Mouse (Mus musculus): ENCODE data around the gene Rab44. TPM values are rescaled to one million over a fixed set of nuclear protein-coding genes. Genes with fewer than 3 reads are reported as not detected.

Gene Rab44
- polyA plus RNA-seq, 1 experiment, result 0.16 TPM

DNA sequence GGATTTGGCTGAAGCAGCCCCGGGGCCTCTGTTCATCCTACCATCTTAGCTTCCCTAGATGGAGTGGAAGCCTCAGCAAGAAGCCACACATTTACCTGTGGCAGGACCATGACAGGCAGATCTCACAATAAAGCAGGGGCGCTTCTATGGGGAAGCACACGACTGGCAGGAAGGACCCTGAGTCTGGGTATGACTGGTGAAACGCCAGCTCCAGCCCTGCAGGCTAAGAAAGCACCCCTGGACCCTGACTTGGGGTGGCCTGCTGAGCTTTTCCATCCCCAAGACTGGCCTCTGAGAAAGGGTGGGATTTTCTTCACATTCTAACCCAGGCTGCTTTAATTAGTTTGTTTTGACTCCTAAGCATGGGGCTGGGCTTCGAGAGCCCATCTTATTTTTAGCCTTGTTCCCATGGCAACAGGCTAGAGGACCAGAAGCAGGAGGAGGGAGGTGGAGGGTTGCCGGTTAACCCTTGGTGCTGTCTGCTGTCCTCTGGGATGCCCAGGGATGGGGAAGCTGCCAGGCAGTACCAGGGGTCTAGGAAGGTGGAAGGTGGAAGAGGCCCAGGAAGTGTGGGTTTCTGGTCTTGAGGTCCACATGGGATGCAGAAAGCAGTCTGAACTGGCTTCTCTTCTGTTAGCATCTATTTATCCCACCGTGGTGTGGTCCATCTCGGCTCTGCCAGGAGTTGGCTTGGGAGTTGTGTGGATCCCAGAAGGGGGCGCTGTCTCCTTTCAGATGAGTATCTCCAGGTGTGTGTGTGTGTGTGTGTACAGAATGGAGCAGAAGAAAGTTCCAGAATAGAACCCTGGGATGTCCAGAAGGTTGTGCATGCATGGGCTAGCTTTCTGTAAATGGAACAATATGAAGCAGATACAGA, 62.7 kb downstream of the Rab44 start:
- no peak for TF ChIP-seq GATA1 (IDR thresholded peaks at IDR 0.05; ENCODE audit: low read length)
- TF ChIP-seq TAL1 (IDR thresholded peaks at IDR 0.05; ENCODE audit: low read length), result no peak
- Histone ChIP-seq H3K4me1 (ENCODE audit: control insufficient read depth) (no peaks in the 10 kb centered on the region; the same call in 1 of the 2 replicates), H3K4me3 (replicated peaks) (no peak overlapping the region), H3K27me3 (ENCODE audit: control insufficient read depth) (no peaks in the 10 kb centered on the region), H3K9me3 (ENCODE audit: control insufficient read depth, low read length) (no peaks in the 10 kb centered on the region), H3K36me3 (ENCODE audit: control insufficient read depth) (no peaks in the 10 kb centered on the region)

DNA sequence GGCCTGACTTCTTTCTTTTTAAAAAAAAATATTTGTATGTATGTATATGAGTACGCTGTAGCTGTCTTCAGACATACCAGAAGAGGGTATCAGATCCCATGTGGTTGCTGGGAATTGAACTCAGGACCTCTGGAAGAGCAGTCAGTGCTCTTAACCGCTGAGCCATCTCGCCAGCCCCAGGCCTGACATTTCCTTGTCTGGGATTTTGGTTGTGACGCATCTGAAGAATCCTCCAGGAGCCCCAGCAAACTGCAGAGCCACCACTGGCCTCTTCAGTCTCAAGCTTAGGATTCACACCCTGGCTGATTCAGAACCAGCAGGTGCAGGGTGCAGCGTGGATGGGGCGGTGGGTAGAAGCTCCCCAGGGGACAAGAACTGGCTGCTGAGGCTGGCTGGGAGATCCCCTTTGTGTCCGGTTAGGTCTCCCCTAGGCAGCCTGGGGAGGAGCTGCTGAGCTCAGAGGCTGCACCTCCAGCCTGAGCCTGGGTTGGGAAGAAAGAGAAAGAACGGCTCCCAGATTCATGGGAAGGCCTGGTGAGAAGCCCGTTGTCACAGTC, 64.6 kb downstream of the Rab44 start:
- Histone ChIP-seq H3K4me1 (ENCODE audit: control insufficient read depth) (no peaks in the 10 kb centered on the region), H3K27me3 (ENCODE audit: control insufficient read depth) (no peaks in the 10 kb centered on the region), H3K9me3 (ENCODE audit: control insufficient read depth, low read length) (no peaks in the 10 kb centered on the region)

DNA sequence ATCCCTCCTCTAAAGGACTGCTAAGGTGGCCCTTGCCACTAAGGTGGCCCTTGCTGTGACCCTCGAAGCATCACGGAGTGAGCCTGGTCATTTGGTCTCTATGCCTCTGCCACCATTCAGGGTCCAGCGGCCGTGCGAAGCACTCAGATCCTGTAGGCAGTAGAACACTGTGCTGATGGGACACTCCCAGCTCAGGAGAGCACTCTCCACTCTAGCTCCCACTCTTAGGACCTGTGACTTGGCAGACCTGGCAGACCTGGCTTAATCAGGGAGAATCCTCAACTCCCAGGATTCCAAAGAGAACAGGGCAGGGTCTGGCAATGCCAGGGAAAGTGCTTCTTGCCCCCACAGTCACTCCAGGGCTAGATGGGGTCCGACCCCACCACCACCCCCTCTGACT, 66.0 kb downstream of the Rab44 start:
- no peaks in the 10 kb centered on the region for H3K27me3 ChIP-seq (ENCODE audit: control insufficient read depth)
- H3K4me3 ChIP-seq (replicated peaks), result no peak overlapping the region
- H3K36me3 ChIP-seq (ENCODE audit: control insufficient read depth), result no peaks in the 10 kb centered on the region
- H3K9me3 ChIP-seq (ENCODE audit: control insufficient read depth, low read length), result no peaks in the 10 kb centered on the region
- H3K4me1 ChIP-seq (ENCODE audit: control insufficient read depth), result no peaks in the 10 kb centered on the region
- no peak for TF ChIP-seq GATA1 (IDR thresholded peaks at IDR 0.05; ENCODE audit: low read length)
- TF ChIP-seq TAL1 (IDR thresholded peaks at IDR 0.05; ENCODE audit: low read length), result no peak

More for the DNA sequence above, 64.6 kb downstream of the Rab44 start:
- Histone ChIP-seq H3K36me3 (ENCODE audit: control insufficient read depth) (no peaks in the 10 kb centered on the region), H3K4me3 (replicated peaks) (no peak overlapping the region)
- TF ChIP-seq TAL1 (IDR thresholded peaks at IDR 0.05; ENCODE audit: low read length) (no peak), GATA1 (IDR thresholded peaks at IDR 0.05; ENCODE audit: low read length) (no peak)

DNA sequence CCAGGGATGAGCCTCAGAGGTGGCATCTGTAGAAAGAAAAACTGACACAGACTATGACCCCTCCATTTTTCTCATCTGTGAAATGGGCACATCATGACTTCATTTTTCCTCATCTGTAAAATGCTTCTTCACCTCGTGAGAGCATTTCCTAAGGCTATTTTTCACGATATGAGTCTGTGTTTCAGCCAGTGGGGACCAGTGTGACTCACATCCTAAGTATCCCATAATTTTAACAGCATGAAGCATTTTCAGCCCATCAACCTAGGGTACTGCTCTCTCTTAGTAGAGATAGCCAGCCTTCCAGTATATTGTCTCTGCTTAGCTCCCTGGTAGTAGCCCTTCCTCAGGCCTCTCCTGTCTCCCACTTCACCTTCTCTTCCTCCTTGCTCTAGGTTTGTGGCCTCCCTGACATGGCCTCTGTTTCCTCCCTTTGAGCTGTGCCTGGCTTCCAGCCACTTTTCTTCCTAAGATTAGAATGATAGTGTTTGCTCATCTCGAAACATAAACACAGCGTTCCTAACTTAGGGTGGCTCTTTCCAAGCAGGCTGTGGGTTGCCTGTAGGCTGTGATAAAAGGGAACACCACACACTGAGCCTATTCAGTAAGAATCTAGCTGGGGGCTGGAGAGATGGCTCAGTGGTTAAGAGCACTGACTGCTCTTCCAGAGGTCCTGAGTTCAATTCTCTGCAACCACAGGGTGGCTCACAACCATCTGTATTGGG, 66.6 kb downstream of the Rab44 start:
- H3K4me1 ChIP-seq (ENCODE audit: control insufficient read depth), result no peaks in the 10 kb centered on the region
- no peaks in the 10 kb centered on the region for H3K9me3 ChIP-seq (ENCODE audit: control insufficient read depth, low read length)
- no peaks in the 10 kb centered on the region for H3K27me3 ChIP-seq (ENCODE audit: control insufficient read depth)
- TF ChIP-seq GATA1 (IDR thresholded peaks at IDR 0.05; ENCODE audit: low read length) (no peak), TAL1 (IDR thresholded peaks at IDR 0.05; ENCODE audit: low read length) (no peak)
- no peaks in the 10 kb centered on the region for H3K36me3 ChIP-seq (ENCODE audit: control insufficient read depth)
- no peak overlapping the region for H3K4me3 ChIP-seq (replicated peaks)

DNA sequence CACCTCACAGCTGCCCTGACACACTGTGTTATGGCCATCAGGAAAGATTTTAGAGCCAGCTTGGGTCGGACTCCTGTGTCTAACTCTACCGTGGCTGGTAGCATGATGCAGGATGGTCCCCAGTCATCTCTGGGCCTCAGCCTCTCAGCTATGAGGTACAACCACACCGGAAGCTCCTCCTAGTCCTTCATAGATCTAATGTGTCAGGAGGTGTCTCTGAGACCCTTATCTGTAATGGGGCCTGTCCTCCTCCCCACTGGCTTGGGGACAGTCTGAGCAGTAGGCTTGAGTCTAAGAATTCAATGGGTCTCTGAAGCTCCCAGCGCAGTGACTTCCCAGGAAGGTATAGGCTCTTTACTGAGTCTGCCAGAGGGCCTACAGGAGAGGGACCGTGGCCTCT, 67.8 kb downstream of the Rab44 start:
- Histone ChIP-seq H3K36me3 (ENCODE audit: control insufficient read depth) (no peaks in the 10 kb centered on the region), H3K4me1 (ENCODE audit: control insufficient read depth) (no peaks in the 10 kb centered on the region), H3K9me3 (ENCODE audit: control insufficient read depth, low read length) (no peaks in the 10 kb centered on the region), H3K4me3 (replicated peaks) (no peak overlapping the region), H3K27me3 (ENCODE audit: control insufficient read depth) (no peaks in the 10 kb centered on the region)
- no peak for TF ChIP-seq TAL1 (IDR thresholded peaks at IDR 0.05; ENCODE audit: low read length)
- TF ChIP-seq GATA1 (IDR thresholded peaks at IDR 0.05; ENCODE audit: low read length), result no peak

DNA sequence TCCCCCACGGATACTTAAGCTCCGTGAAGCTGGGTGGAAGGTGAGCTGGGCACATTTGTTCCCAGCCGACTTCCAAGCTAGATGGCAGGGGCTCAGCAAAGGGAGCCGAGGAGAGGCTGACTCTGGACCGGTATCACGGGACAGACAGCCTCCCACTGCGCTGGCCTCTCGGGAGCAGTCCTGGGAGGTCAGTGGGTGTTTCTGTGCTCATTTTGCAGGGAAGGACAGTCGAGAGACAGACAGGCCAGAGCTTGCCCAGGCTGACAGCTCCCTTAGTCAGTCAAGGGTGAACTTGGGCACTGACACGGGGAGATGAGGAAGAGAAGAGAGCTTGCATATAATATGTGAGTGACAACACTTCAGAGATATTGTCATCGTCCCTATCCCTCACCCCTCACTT, 69.2 kb downstream of the Rab44 start:
- H3K36me3 ChIP-seq (ENCODE audit: control insufficient read depth), result no peaks in the 10 kb centered on the region
- TF ChIP-seq TAL1 (IDR thresholded peaks at IDR 0.05; ENCODE audit: low read length), result no peak
- TF ChIP-seq GATA1 (IDR thresholded peaks at IDR 0.05; ENCODE audit: low read length), result no peak
- H3K9me3 ChIP-seq (ENCODE audit: control insufficient read depth, low read length), result no peaks in the 10 kb centered on the region
- no peaks in the 10 kb centered on the region for H3K4me1 ChIP-seq (ENCODE audit: control insufficient read depth)
- no peak overlapping the region for H3K4me3 ChIP-seq (replicated peaks)
- H3K27me3 ChIP-seq (ENCODE audit: control insufficient read depth), result no peaks in the 10 kb centered on the region

DNA sequence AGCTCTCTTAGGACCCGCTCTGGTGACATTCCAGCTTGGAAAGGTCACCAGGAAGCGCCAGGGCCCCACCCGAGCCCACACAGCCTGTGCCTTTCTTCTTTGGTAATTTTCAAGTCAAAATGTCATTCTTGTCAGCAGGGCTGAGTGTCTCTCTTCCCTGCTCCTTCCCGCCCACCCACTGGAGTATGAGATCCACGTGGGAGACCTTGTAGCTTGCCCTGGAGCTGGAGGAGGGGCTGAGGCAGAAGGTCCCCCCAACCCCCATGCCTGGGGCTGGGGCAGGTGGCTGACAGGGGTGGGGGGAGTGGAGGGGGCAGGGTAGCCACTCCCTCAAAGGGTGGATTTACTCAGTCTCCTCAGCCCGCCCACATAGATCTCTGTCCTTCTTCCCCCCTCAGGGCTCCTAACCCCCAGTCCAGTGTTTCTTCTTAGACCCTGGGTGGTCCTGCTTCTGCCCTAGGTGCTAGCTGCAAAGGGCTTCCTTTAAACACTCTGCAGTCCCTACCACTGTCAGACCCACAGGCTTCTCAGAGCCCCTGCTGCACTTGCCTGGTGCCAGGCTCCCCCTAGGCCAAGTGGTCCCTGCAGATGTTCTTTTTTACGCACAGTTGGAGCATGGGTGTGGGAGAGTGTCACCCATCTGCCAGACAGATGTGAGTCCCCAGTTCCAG, 71.6 kb downstream of the Rab44 start:
- TF ChIP-seq TAL1 (IDR thresholded peaks at IDR 0.05; ENCODE audit: low read length) (no peak), GATA1 (IDR thresholded peaks at IDR 0.05; ENCODE audit: low read length) (no peak)
- peaks cover 19% of the 10 kb centered on the region for H3K27me3 ChIP-seq (ENCODE audit: control insufficient read depth)
- H3K4me1 ChIP-seq (ENCODE audit: control insufficient read depth), result peaks cover 3% of the 10 kb centered on the region

DNA sequence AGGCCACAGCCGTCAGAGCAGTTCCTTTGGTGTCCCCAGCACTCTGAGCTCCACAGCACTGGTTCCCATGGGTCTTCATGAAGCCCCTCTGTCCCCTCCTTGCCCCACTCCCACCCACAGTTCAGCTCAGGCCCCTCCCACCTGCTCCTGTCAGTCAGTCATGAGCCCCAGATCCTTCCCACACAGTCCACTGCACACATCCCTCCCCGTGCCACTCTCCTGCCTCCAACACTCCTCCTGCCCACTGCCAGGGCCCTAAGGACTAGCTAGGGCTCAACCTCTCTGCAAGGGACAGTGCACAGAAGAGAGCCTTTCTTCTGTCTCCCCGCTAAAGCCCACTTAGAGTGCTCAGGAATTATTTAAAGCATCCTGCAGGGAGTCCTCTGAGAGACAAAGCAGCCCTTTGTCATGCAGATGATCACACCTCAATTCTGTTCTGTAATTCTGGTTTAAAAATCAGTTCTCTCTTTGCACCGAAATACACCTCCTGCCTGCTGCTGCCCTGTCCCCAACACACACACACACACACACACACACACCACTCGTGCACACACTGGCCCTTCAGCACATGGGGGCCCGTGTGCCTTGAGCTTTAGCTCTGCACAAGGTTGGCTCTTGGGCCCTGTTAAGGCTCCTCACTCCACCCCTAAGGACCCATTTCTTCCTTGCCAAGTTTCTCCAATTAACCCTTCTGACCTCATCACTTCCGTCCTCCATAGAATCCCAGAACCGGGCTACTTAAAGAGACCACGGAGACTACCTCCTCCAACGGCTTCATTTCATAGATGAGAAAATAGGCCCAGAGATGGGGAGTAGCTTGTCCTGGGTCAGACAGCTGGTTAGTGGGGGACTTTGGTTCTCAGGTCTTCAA, 73.3 kb downstream of the Rab44 start:
- Histone ChIP-seq H3K9me3 (ENCODE audit: control insufficient read depth, low read length) (no peaks in the 10 kb centered on the region), H3K4me1 (ENCODE audit: control insufficient read depth) (peaks cover 4% of the 10 kb centered on the region), H3K36me3 (ENCODE audit: control insufficient read depth) (no peaks in the 10 kb centered on the region)

More for the DNA sequence above, 71.6 kb downstream of the Rab44 start:
- H3K4me3 ChIP-seq (replicated peaks), result no peak overlapping the region
- no peaks in the 10 kb centered on the region for H3K9me3 ChIP-seq (ENCODE audit: control insufficient read depth, low read length)
- no peaks in the 10 kb centered on the region for H3K36me3 ChIP-seq (ENCODE audit: control insufficient read depth)

More for the DNA sequence above, 73.3 kb downstream of the Rab44 start:
- TF ChIP-seq GATA1 (IDR thresholded peaks at IDR 0.05; ENCODE audit: low read length) (no peak), TAL1 (IDR thresholded peaks at IDR 0.05; ENCODE audit: low read length) (no peak)
- Histone ChIP-seq H3K27me3 (ENCODE audit: control insufficient read depth) (peaks cover 21% of the 10 kb centered on the region), H3K4me3 (replicated peaks) (no peak overlapping the region)
